Mouse (Mus musculus): Measurements from ENCODE around the gene Nup210l.

Nup210l gene

GRCm38 (mm10) chr3:90103938-90104337, at the start of gene Nup210l:
Gene Nup210l, plus strand, starts transcription at chr3:90104132.
- DNase-seq, result no peak

GRCm38 (mm10) chr3:90061549-90061948, 42.4 kb upstream of the Nup210l start:
- no peak for DNase-seq

GRCm38 (mm10) chr3:90062539-90062938, 41.4 kb upstream of the Nup210l start:
- DNase-seq, result no peak

- DNase-seq, result no peak
Measured at GRCm38 (mm10) chr3:90064383-90064782, 39.5 kb upstream of the Nup210l start.

- DNase-seq, result peak in 1 of 2 experiments; percentile 61
Measured at GRCm38 (mm10) chr3:90065553-90065952, 38.4 kb upstream of the Nup210l start.

GRCm38 (mm10) chr3:90067851-90068250, 36.1 kb upstream of the Nup210l start:
- no peak for DNase-seq

GRCm38 (mm10) chr3:90069688-90070087, 34.2 kb upstream of the Nup210l start:
- DNase-seq, result no peak

- no peak for DNase-seq
Measured at GRCm38 (mm10) chr3:90072294-90072693, 31.6 kb upstream of the Nup210l start, which contains the start of gene Tpm3. Gene Tpm3, plus strand, starts transcription at chr3:90072649.

GRCm38 (mm10) chr3:90076921-90077716, 26.8 kb upstream of the Nup210l start:
- DNase-seq, result peak; percentile 65 to 89

GRCm38 (mm10) chr3:90078224-90078623, 25.7 kb upstream of the Nup210l start:
- no peak for DNase-seq

GRCm38 (mm10) chr3:90079133-90079762, 24.7 kb upstream of the Nup210l start:
- peak; percentile 96 to 98 for DNase-seq

GRCm38 (mm10) chr3:90079763-90080497, 24.0 kb upstream of the Nup210l start:
- DNase-seq, result peak; percentile 89 to 91

- no peak for DNase-seq
Measured at GRCm38 (mm10) chr3:90080498-90080863, 23.5 kb upstream of the Nup210l start.

- DNase-seq, result peak; percentile 41 to 45
Measured at GRCm38 (mm10) chr3:90081365-90082240, 22.3 kb upstream of the Nup210l start.

- peak; percentile 38 to 58 for DNase-seq
Measured at GRCm38 (mm10) chr3:90083034-90083433, 20.9 kb upstream of the Nup210l start.

GRCm38 (mm10) chr3:90083698-90084324, 20.1 kb upstream of the Nup210l start:
- peak in 1 of 2 experiments; percentile 43 for DNase-seq

GRCm38 (mm10) chr3:90084790-90085189, 19.1 kb upstream of the Nup210l start:
- DNase-seq, result peak in 1 of 2 experiments; percentile 48

GRCm38 (mm10) chr3:90085281-90085680, 18.7 kb upstream of the Nup210l start:
- DNase-seq, result peak; percentile 41

- DNase-seq, result no peak
Measured at GRCm38 (mm10) chr3:90086068-90086467, 17.9 kb upstream of the Nup210l start.

GRCm38 (mm10) chr3:90088617-90089016, 15.3 kb upstream of the Nup210l start:
- peak in 1 of 2 experiments; percentile 45 for DNase-seq

GRCm38 (mm10) chr3:90090892-90091291, 13.0 kb upstream of the Nup210l start:
- DNase-seq, result no peak

- no peak for DNase-seq
Measured at GRCm38 (mm10) chr3:90094453-90094852, 9.5 kb upstream of the Nup210l start.
